Comparison of ENCODE assay signal across 11 mouse cellular contexts in the genomic region with DNA sequence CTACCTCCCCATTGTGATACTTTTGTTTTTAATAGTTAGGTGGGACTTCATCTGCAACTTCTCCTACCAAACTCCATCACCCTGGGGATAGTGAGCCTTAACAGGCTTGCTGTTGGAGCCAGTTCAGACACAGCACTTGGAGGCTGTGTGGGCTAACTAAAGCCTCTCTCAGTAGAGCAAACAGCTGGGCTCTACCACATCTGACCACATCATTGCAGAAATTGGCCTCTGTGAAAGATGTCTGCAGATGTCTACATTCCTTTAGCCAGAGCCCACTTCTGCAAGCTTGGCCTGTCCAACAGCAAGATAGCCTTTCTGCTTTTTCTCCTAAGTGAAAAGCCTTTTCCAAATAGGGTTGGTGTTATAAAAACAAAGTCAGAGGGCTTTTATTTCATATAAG. TPM values are rescaled to one million over a fixed set of nuclear protein-coding genes. Genes with fewer than 3 reads are reported as not detected.
DNase-seq lines count a peak whose midpoint lies in the region; ATAC-seq and TF ChIP-seq lines count a peak whose summit lies in the region.
"Had no signal": no experiment of that assay in that cellular context is flagged by ENCODE, and none has a peak within 500 bp of the region (broad histone marks: within the 10 kb centered on the region; RNA-seq: fewer than 3 reads in every experiment).

No protein-coding gene starts in this region.

- TF ChIP-seq CTCF in lung, embryonic 14.5 days (IDR thresholded peaks at IDR 0.05; ENCODE audit: low read depth): no peak
- no peak for TF ChIP-seq CTCF in heart, postnatal 0 days (IDR thresholded peaks at IDR 0.05; ENCODE audit: low read depth)

- H3K4me2 ChIP-seq in lung, embryonic 14.5 days: no peak overlapping the region
- no peak overlapping the region for H3K4me2 ChIP-seq in heart, postnatal 0 days (ENCODE audit: low read depth, low read length)
- H3K4me2 ChIP-seq: limb, embryonic 15.5 days; midbrain, embryonic 15.5 days; neural tube, embryonic 12.5 days had no signal

- no peaks in the 10 kb centered on the region for H3K9me3 ChIP-seq in heart, embryonic 10.5 days
- no peaks in the 10 kb centered on the region for H3K9me3 ChIP-seq in lung, embryonic 14.5 days (ENCODE audit: low read depth, low read length)
- H3K9me3 ChIP-seq in heart, postnatal 0 days (replicated peaks; ENCODE audit: control insufficient read depth, low read length): no peaks in the 10 kb centered on the region
- H3K9me3 ChIP-seq: limb, embryonic 15.5 days; midbrain, embryonic 15.5 days had no signal

- peaks cover 12% of the 10 kb centered on the region for H3K4me1 ChIP-seq in heart, embryonic 10.5 days
- peaks cover 15% of the 10 kb centered on the region for H3K4me1 ChIP-seq in lung, embryonic 14.5 days (ENCODE audit: insufficient read depth)
- no peaks in the 10 kb centered on the region for H3K4me1 ChIP-seq in heart, postnatal 0 days (ENCODE audit: control insufficient read depth, insufficient read depth)
- H3K4me1 ChIP-seq: midbrain, embryonic 15.5 days; neural tube, embryonic 12.5 days had no signal

- no peak for TF ChIP-seq EP300 in heart, postnatal 0 days (IDR thresholded peaks at IDR 0.05; ENCODE audit: low read depth)

- H3K27ac ChIP-seq in heart, embryonic 10.5 days: no peak overlapping the region
- H3K27ac ChIP-seq in lung, embryonic 14.5 days (ENCODE audit: low read depth): 0 out of 2 replicates have a peak overlapping the region, but pooled peaks have one; percentile 37
- H3K27ac ChIP-seq in heart, postnatal 0 days (ENCODE audit: low read depth): no peak overlapping the region
- H3K27ac ChIP-seq: limb, embryonic 15.5 days; midbrain, embryonic 15.5 days; neural tube, embryonic 12.5 days had no signal

- peak; percentile 28; the same call in 1 of the 2 replicates for ATAC-seq in lung, embryonic 14.5 days (ENCODE audit: insufficient read depth)
- ATAC-seq in heart, postnatal 0 days (ENCODE audit: insufficient read depth, low read depth): peak; percentile 24; the same call in 1 of the 2 replicates
- ATAC-seq: midbrain, embryonic 15.5 days had no signal

- H3K36me3 ChIP-seq in heart, embryonic 10.5 days: no peaks in the 10 kb centered on the region
- no peaks in the 10 kb centered on the region for H3K36me3 ChIP-seq in lung, embryonic 14.5 days (ENCODE audit: insufficient read depth)
- H3K36me3 ChIP-seq in heart, postnatal 0 days (replicated peaks; ENCODE audit: control insufficient read depth, insufficient read depth, low read length): no peaks in the 10 kb centered on the region
- H3K36me3 ChIP-seq: limb, embryonic 15.5 days; midbrain, embryonic 15.5 days; neural tube, embryonic 12.5 days had no signal

- H3K4me3 ChIP-seq in heart, embryonic 10.5 days: no peak overlapping the region
- no peak overlapping the region for H3K4me3 ChIP-seq in lung, embryonic 14.5 days (ENCODE audit: low read depth, low read length)
- H3K4me3 ChIP-seq in heart, postnatal 0 days (ENCODE audit: low read depth, low read length): no peak overlapping the region
- H3K4me3 ChIP-seq: limb, embryonic 15.5 days; midbrain, embryonic 15.5 days; neural tube, embryonic 12.5 days had no signal

- no peak overlapping the region for H3K9ac ChIP-seq in lung, embryonic 14.5 days
- no peak overlapping the region for H3K9ac ChIP-seq in heart, postnatal 0 days (replicated peaks; ENCODE audit: low read depth, low read length)
- H3K9ac ChIP-seq: limb, embryonic 15.5 days; midbrain, embryonic 15.5 days; neural tube, embryonic 12.5 days had no signal

- H3K27me3 ChIP-seq in heart, embryonic 10.5 days (ENCODE audit: insufficient read depth, poor library complexity, severe bottlenecking): no peaks in the 10 kb centered on the region
- no peaks in the 10 kb centered on the region for H3K27me3 ChIP-seq in lung, embryonic 14.5 days (ENCODE audit: insufficient read depth, low read length)
- H3K27me3 ChIP-seq in heart, postnatal 0 days (ENCODE audit: control insufficient read depth, insufficient read depth, low read length): no peaks in the 10 kb centered on the region
- H3K27me3 ChIP-seq: midbrain, embryonic 15.5 days; neural tube, embryonic 12.5 days had no signal

- DNase-seq in heart, adult 18-20 months: peak; percentile 60 to 83
- no peak for DNase-seq in heart, embryonic 10.5 days (ENCODE audit: low spot score)
- peak; percentile 72 for DNase-seq in lung, embryonic 14.5 days
- no peak for DNase-seq in lung, postnatal 14 days
- no peak for DNase-seq in heart, postnatal 0 days (ENCODE audit: low spot score)
- peak; percentile 58 for DNase-seq in skeletal muscle tissue, adult 2 months (ENCODE audit: low read depth, low spot score)
- no peak for DNase-seq in urinary bladder, postnatal 25 days (ENCODE audit: low spot score)
- DNase-seq: cerebellum, adult 9-11 months had no signal

RNA-seq across cellular contexts. Expression of gene Gm9913, which starts 20.7 kb away (rescaled TPM):
- under 1 TPM; 0.30 to 0.41 TPM for total RNA-seq in heart, adult 18-20 months (2021)
- polyA plus RNA-seq in heart, embryonic 10.5 days (2016; fragmentation: Nextera tagmentation; extraction: Ambion mirVana): 0.46 and 0.58 TPM in 2 replicates
- polyA plus RNA-seq in lung, embryonic 14.5 days (2014; fragmentation: Nextera tagmentation; extraction: Ambion mirVana): 0.42 and 0.68 TPM in 2 replicates
- not detected in 2 replicates for total RNA-seq in heart, postnatal 0 days (2014; rRNA removed; ENCODE audit: low replicate concordance)
- polyA plus RNA-seq in heart, postnatal 0 days (2015; fragmentation: Nextera tagmentation; extraction: Ambion mirVana): 0.42 and 0.51 TPM in 2 replicates

RNA-seq across cellular contexts. Expression of gene Fbn1, which starts 23.6 kb away (rescaled TPM):
- 10 to 100 TPM; 28.6 to 33.5 TPM for total RNA-seq in heart, adult 18-20 months (2021)
- polyA plus RNA-seq in heart, embryonic 10.5 days (2016; fragmentation: Nextera tagmentation; extraction: Ambion mirVana): 16.8 and 20.0 TPM in 2 replicates
- 52.4 and 53.1 TPM in 2 replicates for polyA plus RNA-seq in lung, embryonic 14.5 days (2014; fragmentation: Nextera tagmentation; extraction: Ambion mirVana)
- 101 and 127 TPM in 2 replicates for total RNA-seq in heart, postnatal 0 days (2014; rRNA removed; ENCODE audit: low replicate concordance)
- polyA plus RNA-seq in heart, postnatal 0 days (2015; fragmentation: Nextera tagmentation; extraction: Ambion mirVana): 11.7 and 12.7 TPM in 2 replicates

Comparison
In these comparisons a context has a peak if more than half of its experiments do, and no peak if none do; other contexts are left out.
1. DNase-seq: peak in heart, adult 18-20 months (2 of 2), lung, embryonic 14.5 days (single experiment) and skeletal muscle tissue, adult 2 months (single experiment); none in heart, embryonic 10.5 days (single experiment), lung, postnatal 14 days (single experiment), heart, postnatal 0 days (single experiment) and urinary bladder, postnatal 25 days (single experiment).